Mouse (Mus musculus) heart, embryonic 13.5 days (tissue): Measurements from ENCODE around the gene Trarg1. TPM values are rescaled to one million over a fixed set of nuclear protein-coding genes. Genes with fewer than 3 reads are reported as not detected.

ENCODE experiments used
- ATAC-seq: fragments of 200-750 bp; cut with Nextera tagmentation; 2 replicates; pipeline ENCODE4 v1.8.0; 2017; ENCODE audit warnings: moderate TSS enrichment; ENCODE audit not compliant: insufficient number of reproducible peaks, low FRiP score, low TSS enrichment; ENCODE audit errors: extremely low read depth
- H3K27ac ChIP-seq: fragments of 300-500 bp; sonication (generic); replicated peaks from 2 replicates; pipeline ENCODE4 v1.5.1; 2015; ENCODE audit warnings: moderate library complexity, mild to moderate bottlenecking, inconsistent platforms
- H3K27me3 ChIP-seq: fragments of 300-500 bp; sonication (generic); replicated peaks from 2 replicates; pipeline ENCODE4 v1.6.1; 2015; ENCODE audit warnings: mild to moderate bottlenecking, inconsistent platforms
- H3K36me3 ChIP-seq: fragments of 300-500 bp; sonication (generic); 2 replicates; pipeline ENCODE4 v1.6.1; 2015; ENCODE audit warnings: mild to moderate bottlenecking, inconsistent platforms
- H3K4me1 ChIP-seq: fragments of 300-500 bp; sonication (generic); 2 replicates; pipeline ENCODE4 v1.6.1; 2015; ENCODE audit warnings: inconsistent platforms
- H3K4me2 ChIP-seq: fragments of 300-500 bp; sonication (generic); 2 replicates; pipeline ENCODE4 v1.6.1; 2015; ENCODE audit warnings: inconsistent platforms, mild to moderate bottlenecking, moderate library complexity
- H3K4me3 ChIP-seq: fragments of 300-500 bp; sonication (generic); 2 replicates; pipeline ENCODE4 v1.5.1; 2015; ENCODE audit warnings: moderate library complexity, mild to moderate bottlenecking, inconsistent platforms
- H3K9ac ChIP-seq: fragments of 300-500 bp; sonication (generic); 2 replicates; pipeline ENCODE4 v1.6.1; 2015; ENCODE audit warnings: inconsistent platforms, mild to moderate bottlenecking, moderate library complexity
- H3K9me3 ChIP-seq: fragments of 300-500 bp; sonication (generic); 2 replicates; pipeline ENCODE4 v1.6.1; 2016; ENCODE audit warnings: inconsistent platforms
- WGBS: fragments of 180-500 bp; shearing (Covaris S2); methylation state at CpG from one replicate; pipeline ENCODE4 v1.1.7; 2015; ENCODE audit warnings: mixed read lengths; 5-methylcytosine and 5-hydroxymethylcytosine counted together
- polyA plus RNA-seq: library from polyadenylated mRNA; unstranded; fragments of >200 nt; fragmentation: Nextera tagmentation; extraction: Ambion mirVana; gene quantifications from 2 replicates; pipeline ENCODE4 v1.2.1, GENCODE M21; 2015

The Trarg1 gene
- polyA plus RNA-seq, 1 experiment from 2014 or later, result 0.09 TPM

DNA sequence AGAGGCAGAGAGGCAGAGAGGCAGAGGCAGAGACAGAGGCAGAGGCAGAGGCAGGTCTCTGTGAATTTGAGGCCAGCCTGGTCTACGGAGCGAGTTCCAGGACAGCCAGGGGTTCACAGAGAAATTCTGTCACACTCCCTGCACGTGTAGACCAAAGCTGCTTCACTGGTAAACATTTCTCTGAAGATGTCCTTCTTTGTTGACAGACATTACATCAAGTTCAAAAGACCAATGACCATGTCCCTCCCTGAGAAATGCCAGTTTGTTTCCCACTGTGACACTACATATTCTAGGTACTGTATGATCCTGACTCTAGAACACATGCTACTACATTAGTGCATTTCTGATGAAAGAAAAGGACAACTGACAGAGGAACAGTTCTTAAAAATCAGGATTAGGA lies 51.0 kb downstream of the Trarg1 start:
- Histone ChIP-seq H3K36me3 (peaks cover 91% of the 10 kb centered on the region), H3K27me3 (no peaks in the 10 kb centered on the region), H3K4me3 (no peak overlapping the region), H3K4me2 (no peak overlapping the region), H3K9ac (no peak overlapping the region), H3K4me1 (no peaks in the 10 kb centered on the region; the same call in 1 of the 2 replicates), H3K27ac (peak overlapping the region; percentile 39), H3K9me3 (no peaks in the 10 kb centered on the region)
- no peak for ATAC-seq
- WGBS, result 75% methylated on average over 3 of the region's 3 CpGs

DNA sequence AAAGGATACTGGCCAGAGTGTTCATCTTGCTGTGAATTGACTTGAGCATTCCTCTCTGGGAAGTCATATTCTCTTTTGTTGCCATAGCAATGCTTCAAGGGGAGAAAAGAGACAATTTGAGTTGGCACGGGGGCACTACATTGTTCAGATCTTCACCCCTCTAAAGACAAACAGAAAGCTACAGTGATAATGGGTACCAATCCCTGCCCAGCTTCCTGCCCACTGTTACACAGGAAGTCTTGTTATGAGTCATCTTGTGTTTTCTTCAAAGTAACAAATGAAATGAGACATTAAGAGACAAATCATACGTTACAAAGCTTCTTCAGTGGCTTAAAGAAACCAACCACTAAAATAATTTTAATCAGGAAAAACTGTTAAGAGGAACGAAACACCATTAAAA lies 55.0 kb downstream of the Trarg1 start:
- Histone ChIP-seq H3K36me3 (peaks cover 77% of the 10 kb centered on the region), H3K27ac (0 out of 2 replicates have a peak overlapping the region, but pooled peaks have one; percentile 4), H3K27me3 (no peaks in the 10 kb centered on the region), H3K9ac (no peak overlapping the region), H3K9me3 (no peaks in the 10 kb centered on the region), H3K4me3 (no peak overlapping the region), H3K4me2 (no peak overlapping the region), H3K4me1 (no peaks in the 10 kb centered on the region; the same call in 1 of the 2 replicates)
- no peak for ATAC-seq
- 74% methylated on average over 3 of the region's 3 CpGs for WGBS

DNA sequence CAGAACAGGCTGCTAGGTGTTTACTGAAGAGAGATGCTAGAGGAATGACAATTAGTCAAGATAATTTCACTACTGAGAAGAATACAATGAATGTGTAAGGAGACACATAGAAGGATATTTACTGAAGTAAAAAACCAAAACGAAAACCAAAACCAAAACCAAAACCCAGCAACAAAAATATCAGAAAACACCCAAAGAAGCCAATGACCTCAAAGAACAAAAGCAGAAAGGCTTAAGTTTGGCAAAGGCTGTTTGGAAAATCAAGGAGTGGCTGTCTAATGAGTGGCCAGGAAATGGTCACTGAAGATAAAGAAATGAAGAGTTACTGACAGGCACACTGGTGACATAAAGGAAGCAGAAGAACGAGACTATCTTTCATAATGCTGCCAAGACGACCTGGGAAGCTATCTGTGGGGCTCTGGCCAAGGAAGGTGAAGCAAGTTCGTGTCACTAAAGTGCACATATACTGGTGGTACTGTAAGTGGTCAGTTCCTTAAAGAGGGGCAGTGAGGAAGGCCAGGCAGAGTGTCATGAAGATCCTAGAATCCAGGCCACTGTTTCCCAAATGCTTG lies 56.2 kb downstream of the Trarg1 start:
- H3K4me3 ChIP-seq, result no peak overlapping the region
- peaks cover 75% of the 10 kb centered on the region for H3K36me3 ChIP-seq
- 59% methylated on average over 4 of the region's 4 CpGs for WGBS
- no peak overlapping the region for H3K9ac ChIP-seq
- no peak overlapping the region for H3K4me2 ChIP-seq
- H3K27me3 ChIP-seq, result no peaks in the 10 kb centered on the region
- H3K4me1 ChIP-seq, result no peaks in the 10 kb centered on the region; the same call in 1 of the 2 replicates
- ATAC-seq, result no peak
- no peaks in the 10 kb centered on the region for H3K9me3 ChIP-seq
- H3K27ac ChIP-seq, result peak overlapping the region; percentile 53

DNA sequence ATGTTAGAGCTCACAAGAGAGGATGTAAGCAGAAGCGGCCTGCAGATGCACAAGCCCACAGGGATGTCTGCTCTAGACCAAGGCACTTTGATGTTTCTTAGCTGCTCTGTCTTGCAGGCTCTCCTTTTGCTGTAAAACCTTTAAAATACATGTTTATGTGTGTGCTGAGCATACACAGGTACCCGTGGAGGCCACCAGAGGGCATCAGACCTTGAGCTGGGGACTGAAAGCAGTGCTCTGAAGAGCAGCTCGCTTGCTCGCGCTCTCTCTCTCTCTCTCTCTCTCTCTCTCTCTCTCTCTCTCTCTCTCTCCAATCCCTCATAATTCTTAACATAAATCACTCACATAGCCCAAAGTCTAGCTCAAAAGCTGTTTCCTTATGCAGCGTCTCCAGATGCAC lies 59.5 kb downstream of the Trarg1 start:
- Histone ChIP-seq H3K9ac (no peak overlapping the region), H3K4me1 (no peaks in the 10 kb centered on the region; the same call in 1 of the 2 replicates), H3K27me3 (no peaks in the 10 kb centered on the region), H3K4me3 (no peak overlapping the region), H3K4me2 (no peak overlapping the region), H3K36me3 (peaks cover 75% of the 10 kb centered on the region), H3K27ac (no peak overlapping the region), H3K9me3 (no peaks in the 10 kb centered on the region)
- ATAC-seq, result no peak
- 82% methylated on average over 6 of the region's 6 CpGs for WGBS

DNA sequence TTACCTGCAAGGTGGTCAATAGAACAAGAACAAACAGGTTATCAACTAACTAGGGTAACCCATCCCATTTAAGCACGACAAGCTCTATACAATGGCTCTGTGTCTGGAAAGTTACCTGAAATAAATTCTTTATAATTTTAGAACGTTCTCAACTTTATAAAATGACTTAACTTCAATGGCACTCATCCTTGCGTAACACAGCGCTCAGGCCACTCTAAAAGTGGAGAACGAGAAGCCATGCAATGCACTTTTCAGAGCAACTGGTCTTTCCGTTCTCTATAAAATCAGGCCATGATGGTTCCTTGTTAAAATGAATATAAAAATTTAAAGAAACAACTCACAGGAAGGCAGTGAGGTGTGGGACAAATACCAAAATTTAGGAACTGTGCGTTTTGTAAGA lies 62.9 kb downstream of the Trarg1 start:
- 91% methylated on average over 7 of the region's 7 CpGs for WGBS
- no peak overlapping the region for H3K27ac ChIP-seq
- H3K9me3 ChIP-seq, result no peaks in the 10 kb centered on the region
- peaks cover 69% of the 10 kb centered on the region for H3K36me3 ChIP-seq
- H3K27me3 ChIP-seq, result no peaks in the 10 kb centered on the region
- no peak for ATAC-seq
- no peaks in the 10 kb centered on the region for H3K4me1 ChIP-seq
- no peak overlapping the region for H3K4me3 ChIP-seq
- H3K9ac ChIP-seq, result no peak overlapping the region
- no peak overlapping the region for H3K4me2 ChIP-seq

DNA sequence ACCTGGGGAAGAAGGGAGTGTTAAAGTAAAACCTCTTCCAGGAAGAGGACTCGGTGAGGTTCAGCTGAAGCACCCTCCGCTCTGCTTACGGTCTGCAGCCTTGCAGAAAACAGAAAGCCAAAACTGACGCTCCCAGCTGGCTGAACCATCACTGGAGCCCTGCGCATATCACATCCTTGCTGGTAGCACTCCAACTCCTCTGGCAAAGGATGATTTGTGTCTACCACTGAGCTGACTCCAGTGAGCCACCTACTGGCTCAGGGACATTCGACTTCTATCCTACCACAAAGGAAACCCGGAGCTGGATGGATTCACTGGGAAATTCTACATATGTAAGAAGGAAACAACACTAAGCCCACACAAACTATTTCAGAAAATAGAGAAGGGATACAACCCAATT lies 64.9 kb downstream of the Trarg1 start:
- WGBS, result 71% methylated on average over 7 of the region's 7 CpGs
- Histone ChIP-seq H3K36me3 (peaks cover 83% of the 10 kb centered on the region), H3K4me3 (no peak overlapping the region), H3K27ac (no peak overlapping the region), H3K9me3 (no peaks in the 10 kb centered on the region), H3K27me3 (no peaks in the 10 kb centered on the region), H3K9ac (no peak overlapping the region), H3K4me1 (no peaks in the 10 kb centered on the region), H3K4me2 (no peak overlapping the region)
- ATAC-seq, result no peak

DNA sequence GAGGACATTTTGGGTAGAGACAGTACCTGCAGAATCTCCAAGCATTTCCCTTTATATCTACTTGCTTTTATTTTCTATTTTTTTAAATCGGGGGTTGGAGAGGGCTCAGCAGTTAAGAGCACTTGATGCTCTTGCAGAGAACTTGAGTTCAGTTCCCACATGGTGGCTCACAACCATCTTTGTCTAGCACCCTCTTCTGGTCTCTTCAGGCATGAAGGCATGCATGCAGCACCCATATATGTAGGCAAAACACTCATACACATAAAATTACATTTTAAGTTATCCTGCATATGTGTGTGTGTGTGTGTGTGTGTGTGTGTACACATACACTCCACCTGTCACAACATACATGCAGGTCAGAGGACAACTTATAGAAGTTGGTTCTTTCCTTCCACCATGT lies 66.3 kb downstream of the Trarg1 start:
- WGBS, result 100% methylated on average over 1 of the region's 1 CpGs
- no peak for ATAC-seq

More for the DNA sequence above, 66.3 kb downstream of the Trarg1 start:
- Histone ChIP-seq H3K9ac (no peak overlapping the region), H3K4me1 (no peaks in the 10 kb centered on the region), H3K4me2 (no peak overlapping the region), H3K27me3 (no peaks in the 10 kb centered on the region), H3K4me3 (no peak overlapping the region), H3K9me3 (no peaks in the 10 kb centered on the region), H3K27ac (no peak overlapping the region), H3K36me3 (peaks cover 86% of the 10 kb centered on the region)

Other genes starting within 250 kb of the Trarg1 start
- gene Abr, start 57.5 kb upstream of the Trarg1 start, polyA plus RNA-seq, result 21.1 and 22.8 TPM in 2 replicates
- 0.20 and 0.28 TPM in 2 replicates for gene Bhlha9, start 7.3 kb upstream of the Trarg1 start, polyA plus RNA-seq
- 15.3 and 17.8 TPM in 2 replicates for gene Gosr1, start 83.8 kb downstream of the Trarg1 start, polyA plus RNA-seq
- 10.8 and 11.0 TPM in 2 replicates for gene Cpd, start 167.2 kb downstream of the Trarg1 start, polyA plus RNA-seq
- 0.14 and 0.15 TPM in 2 replicates for gene Tmigd1, start 222.4 kb downstream of the Trarg1 start, polyA plus RNA-seq
- gene Blmh, start 245.0 kb downstream of the Trarg1 start, polyA plus RNA-seq, result 97.0 and 109 TPM in 2 replicates